Mouse (Mus musculus): ENCODE data around the gene Drd5. TPM values are rescaled to one million over a fixed set of nuclear protein-coding genes. Genes with fewer than 3 reads are reported as not detected.

The Drd5 gene
- total RNA-seq, 1 experiment from 2014 or later, result not detected

DNA sequence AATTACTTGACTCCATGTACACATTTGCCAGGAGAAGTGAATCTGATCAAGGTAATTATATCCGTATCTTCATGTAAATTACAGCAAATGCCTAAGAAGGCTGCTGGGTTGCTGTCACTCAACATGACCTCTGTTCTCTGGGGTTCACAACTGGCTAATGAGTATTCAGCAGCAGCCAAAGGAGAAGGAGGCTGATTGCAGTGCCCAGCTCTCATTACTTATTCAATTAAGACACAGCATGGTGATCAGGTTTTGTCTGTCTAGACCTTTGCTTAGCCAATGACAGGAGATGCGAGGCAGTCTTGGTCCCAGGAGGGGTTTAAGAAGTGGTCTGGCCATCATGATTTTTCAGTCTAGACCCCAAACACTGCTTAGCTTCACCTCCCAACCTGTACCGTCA, 23.9 kb downstream of the Drd5 start:
- ATAC-seq (ENCODE audit: extremely low read depth, insufficient number of reproducible peaks, low FRiP score, poor library complexity, severe bottlenecking), result no peak

DNA sequence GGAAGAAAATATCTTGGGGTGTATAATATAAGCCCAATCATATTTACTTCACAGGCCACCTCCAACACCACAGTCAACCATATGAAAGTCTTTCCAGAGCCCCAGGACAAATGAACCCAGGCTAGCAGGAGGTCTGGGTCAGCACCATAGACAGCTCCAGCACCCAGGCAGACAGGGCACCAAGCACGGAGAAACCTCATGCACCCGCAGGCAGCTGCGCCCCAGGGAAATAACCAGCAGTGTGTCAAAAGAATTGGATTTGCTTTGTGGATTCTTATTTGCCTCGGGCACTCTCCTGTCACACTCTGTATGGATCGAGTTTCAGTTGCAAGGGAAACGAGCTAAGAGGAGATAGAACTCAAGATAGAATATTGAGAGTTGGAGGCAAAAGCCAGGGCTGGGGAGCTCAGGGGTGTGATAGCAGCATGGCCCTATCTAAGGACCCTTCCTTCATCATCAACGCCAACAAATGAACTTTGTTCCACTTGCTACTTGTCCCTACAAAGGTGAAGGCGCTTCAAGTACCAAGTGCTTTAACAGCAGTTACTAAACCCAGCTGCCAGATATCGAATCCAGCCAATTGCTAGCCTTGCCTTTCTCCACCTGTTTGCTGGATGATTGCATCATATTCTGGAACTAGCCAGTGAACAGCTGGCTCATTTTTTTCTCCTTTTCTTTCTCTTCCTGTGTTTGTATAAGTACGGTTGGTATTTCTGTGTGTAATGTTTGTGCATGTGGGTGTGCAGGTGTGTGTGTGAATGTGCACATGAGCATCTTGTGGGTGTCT, 27.7 kb downstream of the Drd5 start:
- ATAC-seq (ENCODE audit: extremely low read depth, insufficient number of reproducible peaks, low FRiP score, poor library complexity, severe bottlenecking), result no peak

DNA sequence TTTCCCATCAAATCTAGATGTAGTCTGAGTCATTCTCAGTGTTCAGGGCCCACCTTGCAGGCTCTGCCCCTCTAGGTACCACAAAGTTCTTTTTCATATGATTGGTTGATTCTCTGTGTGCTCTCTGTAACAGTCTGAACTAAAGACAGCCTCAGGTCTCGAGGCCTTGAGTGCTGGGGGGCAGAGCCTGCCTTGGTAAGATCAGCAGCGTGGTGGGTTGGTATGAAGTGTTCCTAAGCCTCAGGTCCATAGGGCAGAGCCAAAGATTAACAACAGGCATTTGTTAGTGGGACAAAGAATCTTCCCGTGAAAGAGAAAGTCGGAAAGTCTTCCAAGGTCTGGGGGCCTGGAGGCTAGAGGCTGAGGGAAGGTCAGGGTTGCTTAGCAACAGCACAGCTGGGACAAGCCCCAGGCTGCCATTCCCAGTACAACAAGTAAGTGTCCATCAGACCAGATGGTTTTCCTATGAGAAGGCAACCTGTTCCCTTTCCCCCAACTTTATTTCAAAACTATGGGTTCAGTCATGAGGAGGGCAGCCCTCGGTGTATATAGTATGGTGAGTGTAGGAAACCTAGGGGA, 31.3 kb downstream of the Drd5 start:
- no peak for ATAC-seq (ENCODE audit: extremely low read depth, insufficient number of reproducible peaks, low FRiP score, poor library complexity, severe bottlenecking)

DNA sequence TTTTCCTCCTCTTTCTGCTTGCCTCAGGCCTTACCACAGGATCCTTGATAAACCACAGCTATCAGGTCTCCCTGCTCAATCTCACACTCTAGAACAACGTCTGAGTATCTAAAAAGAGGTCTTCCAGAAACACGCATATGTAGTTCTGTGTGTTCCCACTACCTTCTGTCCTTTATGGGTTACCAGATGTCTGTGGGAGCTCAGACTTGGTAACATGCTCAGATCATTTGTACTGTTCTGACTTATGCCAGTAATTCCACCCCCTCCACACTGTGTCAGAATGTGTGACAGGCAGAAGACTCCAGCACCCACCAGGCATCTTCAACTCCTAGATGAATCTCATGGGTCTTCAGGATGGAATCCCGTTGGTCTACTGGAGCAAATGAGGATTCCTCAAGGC, 37.8 kb downstream of the Drd5 start:
- no peak for ATAC-seq (ENCODE audit: extremely low read depth, insufficient number of reproducible peaks, low FRiP score, poor library complexity, severe bottlenecking)

DNA sequence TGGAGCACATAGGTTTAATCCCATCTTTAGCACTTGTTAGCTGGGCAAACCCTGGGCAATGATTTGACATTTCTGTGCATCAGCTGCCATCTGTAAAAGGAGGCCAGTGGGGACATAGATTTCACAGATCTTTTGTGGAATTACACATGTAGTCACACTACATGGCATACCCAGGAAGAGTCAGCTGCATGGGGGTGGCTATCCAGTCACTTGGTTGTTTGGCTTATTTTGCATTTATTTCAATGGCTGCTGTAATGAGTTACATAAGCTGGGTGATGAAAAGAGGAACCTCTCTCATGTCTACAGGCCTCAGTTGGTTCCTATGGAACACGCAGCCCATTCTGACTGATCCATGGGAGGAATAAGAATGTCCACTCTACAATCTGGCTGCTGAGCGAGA, 40.5 kb downstream of the Drd5 start:
- no peak for ATAC-seq (ENCODE audit: extremely low read depth, insufficient number of reproducible peaks, low FRiP score, poor library complexity, severe bottlenecking)

DNA sequence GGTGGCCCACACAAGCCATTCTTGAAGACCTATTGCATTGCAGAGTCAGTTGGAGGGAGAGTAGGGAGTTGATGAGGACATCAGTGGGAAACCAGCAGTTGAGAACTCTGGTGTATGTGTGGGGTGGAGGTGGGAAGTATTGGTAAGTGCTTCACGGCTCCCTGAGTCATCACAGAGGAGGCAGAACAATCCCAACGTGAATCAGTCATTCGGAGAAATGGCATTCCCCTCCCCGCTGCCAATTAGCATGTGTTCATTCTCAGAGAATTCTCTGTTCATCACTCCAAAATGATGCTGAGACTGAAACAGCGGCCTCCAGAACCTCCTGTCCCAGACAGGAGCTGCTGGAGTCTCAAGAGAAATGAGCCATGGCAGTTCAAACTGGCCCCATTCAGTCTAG, 45.2 kb downstream of the Drd5 start:
- no peak for ATAC-seq (ENCODE audit: extremely low read depth, insufficient number of reproducible peaks, low FRiP score, poor library complexity, severe bottlenecking)

DNA sequence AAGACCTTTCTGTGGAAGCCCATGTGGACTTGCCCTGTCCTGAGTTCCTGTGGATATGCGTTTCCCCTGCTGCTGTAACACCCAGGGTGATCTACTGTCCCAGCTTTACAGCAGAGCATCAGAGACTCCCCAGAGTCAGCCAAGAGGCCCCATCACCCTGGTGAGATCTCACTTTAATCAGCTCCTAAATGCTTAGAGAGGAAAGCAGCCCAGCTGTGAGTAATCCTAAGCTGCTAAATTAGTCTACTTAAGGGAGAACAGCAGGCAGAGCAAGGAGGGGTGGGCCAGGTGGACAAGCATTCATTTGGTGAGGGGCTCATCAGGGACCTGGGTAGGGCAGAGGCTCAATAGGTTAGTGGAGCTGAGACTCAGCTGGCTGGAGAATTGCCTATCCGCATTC, 46.4 kb downstream of the Drd5 start:
- ATAC-seq (ENCODE audit: extremely low read depth, insufficient number of reproducible peaks, low FRiP score, poor library complexity, severe bottlenecking), result no peak

DNA sequence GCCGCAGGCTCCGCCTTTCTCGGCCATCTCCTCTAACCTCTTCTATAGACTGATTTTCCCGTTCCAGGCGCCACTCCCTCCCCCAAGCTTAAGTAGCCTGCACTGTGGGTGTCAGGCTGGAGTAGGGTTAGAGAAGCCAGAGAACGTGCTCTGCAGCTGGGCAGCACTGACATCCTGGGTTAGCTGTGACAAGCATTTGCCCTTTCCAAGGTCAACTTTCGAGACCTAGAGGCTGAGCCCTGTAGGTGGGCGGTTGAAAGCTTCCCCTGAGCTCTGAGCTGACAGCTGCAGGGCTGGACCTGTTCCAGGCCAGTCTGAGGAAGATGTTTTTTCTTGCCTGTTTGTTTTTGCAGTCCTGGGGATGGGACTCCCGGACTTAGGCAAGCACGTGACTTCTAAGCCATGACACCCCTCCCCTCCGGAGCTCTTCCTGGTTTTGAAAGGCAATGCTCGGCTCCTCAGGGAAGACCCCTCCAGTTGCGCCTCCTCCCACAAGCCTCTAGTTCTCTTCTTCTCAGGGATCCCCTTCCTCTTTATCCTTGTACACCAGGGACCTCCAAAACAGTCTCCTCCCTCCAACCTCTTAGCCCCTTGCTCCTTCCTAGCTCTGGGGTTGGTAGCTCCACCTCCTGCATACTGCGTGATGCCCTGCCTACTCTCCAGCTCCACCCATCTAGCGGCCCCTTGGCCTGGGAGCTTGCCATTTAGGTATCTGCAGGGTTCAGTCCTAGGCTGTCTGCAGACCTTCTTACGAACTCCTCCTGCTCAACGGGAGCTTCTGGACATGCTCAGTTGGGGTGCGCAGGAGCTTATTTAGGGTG, 47.7 kb downstream of the Drd5 start:
- ATAC-seq (ENCODE audit: extremely low read depth, insufficient number of reproducible peaks, low FRiP score, poor library complexity, severe bottlenecking), result no peak

DNA sequence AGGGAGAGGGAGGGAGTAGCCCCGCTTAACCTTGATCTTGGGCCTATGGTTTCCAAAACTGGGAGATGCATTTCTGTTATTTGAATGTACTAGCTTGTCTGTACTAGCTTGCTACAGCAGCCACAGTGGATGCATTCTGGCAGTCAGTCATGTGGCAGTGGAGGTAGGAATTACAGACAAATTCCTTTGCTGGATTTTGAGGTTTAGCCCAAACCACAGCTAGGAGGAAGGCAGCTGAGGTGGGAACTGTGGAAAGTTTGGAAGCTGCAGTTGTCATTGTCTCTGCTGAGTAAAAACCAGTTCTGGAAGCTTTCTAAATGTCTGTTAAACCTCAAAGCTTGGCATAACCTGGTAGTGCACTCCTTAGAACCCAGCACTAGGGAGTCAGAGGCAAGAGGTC, 52.1 kb downstream of the Drd5 start:
- no peak for ATAC-seq (ENCODE audit: extremely low read depth, insufficient number of reproducible peaks, low FRiP score, poor library complexity, severe bottlenecking)

Other genes starting within 250 kb of the Drd5 start
- 0.12 and 0.25 TPM in 2 replicates for gene Nsg1, start 159.5 kb upstream of the Drd5 start, total RNA-seq (2017)
- 23.5 and 25.6 TPM in 2 replicates for gene Zbtb49, start 98.9 kb upstream of the Drd5 start, total RNA-seq (2017)
- gene Lyar, start 98.9 kb upstream of the Drd5 start, total RNA-seq (2017), result 28.1 and 38.6 TPM in 2 replicates
- 37.0 TPM in 2 replicates for gene Tmem128, start 59.2 kb upstream of the Drd5 start, total RNA-seq (2017)
- gene Otop1, start 43.4 kb upstream of the Drd5 start, total RNA-seq (2017), result not detected in 2 replicates
- 5.5 and 9.1 TPM in 2 replicates for gene Slc2a9, start 183.8 kb downstream of the Drd5 start, total RNA-seq (2017)
- 311 and 324 TPM in 2 replicates for gene Wdr1, start 243.9 kb downstream of the Drd5 start, total RNA-seq (2017)